Mouse (Mus musculus) ovary, postnatal 14 days (tissue): Measurements from ENCODE around the gene Prpf4.

Experiments used
- DNase-seq: peaks from one replicate; pipeline ENCODE4 v3.0.0; 2022; ENCODE audit warnings: low spot score

Gene Prpf4

DNA sequence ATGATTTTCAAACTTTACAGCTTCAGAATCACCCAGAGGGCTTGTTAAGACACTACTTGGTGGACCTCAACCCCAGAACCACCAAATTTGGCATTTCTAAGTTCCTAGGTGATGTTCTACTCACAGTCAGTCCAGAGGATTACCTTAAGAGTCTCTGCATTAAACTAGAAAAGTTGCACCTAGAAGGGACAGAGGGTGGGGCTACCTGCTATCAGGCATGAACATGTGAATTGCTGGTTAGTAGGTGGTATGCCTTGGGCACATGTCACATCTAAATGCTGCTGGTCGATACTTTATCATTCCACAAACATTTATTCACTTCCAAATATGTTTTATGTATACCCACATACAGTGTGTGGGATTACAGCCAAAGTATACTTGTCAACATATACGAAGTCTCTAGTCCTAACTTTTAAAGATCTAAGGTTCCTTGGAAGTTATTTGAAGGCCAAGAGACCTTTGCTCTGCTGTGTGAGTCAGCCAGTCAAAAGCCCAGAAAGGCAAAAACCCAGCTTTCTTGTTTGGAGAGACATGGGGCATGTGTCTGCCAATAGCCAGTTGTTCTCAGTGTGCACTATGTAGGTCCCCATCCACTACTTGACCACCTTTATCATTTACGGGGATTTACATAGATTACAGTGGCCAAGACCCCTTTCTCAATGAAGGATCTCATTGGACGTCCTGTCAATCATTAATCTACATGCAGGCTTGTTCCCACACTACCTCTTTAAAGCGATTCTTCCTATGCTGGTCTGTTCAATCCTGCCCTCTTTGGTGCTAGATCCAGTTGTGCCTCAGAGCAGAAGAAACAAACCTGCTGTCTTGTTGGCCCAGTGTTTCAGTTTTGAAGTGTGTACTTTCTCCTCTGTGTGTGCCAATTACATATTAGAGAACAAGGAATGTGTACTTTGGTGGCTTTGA, 18.7 kb upstream of the Prpf4 start:
- DNase-seq, result no peak

GRCm38 (mm10) chr4:62391892-62392291, 16.7 kb upstream of the Prpf4 start:
- DNase-seq, result no peak

DNA sequence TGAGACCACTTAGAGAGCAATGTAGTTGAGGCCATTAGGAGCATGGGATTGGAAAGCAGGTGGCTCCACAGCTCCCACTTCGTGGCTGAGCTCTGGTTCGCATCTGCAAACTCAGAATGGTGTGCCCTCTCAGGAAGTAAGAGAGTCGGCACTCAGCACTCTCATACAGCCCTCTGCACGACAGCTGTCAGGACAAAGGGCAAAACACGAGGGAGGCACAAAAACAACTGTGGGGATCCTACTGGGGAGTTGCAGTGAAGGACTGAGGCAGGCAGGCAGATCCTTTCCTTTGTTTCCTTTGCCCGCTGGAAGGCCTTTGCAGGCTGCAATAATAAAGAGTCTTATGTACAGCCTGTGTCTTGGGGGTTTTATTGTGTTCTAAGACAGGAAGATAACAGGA, 15.1 kb upstream of the Prpf4 start:
- no peak for DNase-seq

- no peak for DNase-seq
Observed at GRCm38 (mm10) chr4:62395806-62396205, 12.8 kb upstream of the Prpf4 start.

- no peak for DNase-seq
Observed at GRCm38 (mm10) chr4:62397616-62398365, 10.8 kb upstream of the Prpf4 start.

DNA sequence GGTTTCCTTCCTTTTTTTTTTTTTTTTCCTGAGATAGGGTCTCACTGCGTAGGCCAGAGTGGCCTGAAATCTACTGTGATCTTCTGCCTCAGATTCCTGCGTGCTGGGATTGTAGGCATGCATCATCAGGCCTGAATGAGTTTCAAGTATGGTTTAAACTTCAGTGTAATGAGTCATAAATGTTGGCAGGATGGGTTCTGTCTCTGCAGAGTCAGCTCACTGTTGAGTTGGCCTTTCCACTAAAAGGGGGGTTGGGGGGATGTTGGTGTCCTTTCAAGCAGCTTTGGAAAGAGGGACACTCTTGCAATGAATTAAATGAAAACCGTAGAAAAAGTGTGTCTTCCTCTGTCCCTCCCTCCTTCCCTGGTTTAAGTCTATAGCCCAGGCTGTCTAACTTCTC, 9.6 kb upstream of the Prpf4 start:
- DNase-seq, result no peak

GRCm38 (mm10) chr4:62406133-62406532, 2.5 kb upstream of the Prpf4 start:
- no peak for DNase-seq

DNA sequence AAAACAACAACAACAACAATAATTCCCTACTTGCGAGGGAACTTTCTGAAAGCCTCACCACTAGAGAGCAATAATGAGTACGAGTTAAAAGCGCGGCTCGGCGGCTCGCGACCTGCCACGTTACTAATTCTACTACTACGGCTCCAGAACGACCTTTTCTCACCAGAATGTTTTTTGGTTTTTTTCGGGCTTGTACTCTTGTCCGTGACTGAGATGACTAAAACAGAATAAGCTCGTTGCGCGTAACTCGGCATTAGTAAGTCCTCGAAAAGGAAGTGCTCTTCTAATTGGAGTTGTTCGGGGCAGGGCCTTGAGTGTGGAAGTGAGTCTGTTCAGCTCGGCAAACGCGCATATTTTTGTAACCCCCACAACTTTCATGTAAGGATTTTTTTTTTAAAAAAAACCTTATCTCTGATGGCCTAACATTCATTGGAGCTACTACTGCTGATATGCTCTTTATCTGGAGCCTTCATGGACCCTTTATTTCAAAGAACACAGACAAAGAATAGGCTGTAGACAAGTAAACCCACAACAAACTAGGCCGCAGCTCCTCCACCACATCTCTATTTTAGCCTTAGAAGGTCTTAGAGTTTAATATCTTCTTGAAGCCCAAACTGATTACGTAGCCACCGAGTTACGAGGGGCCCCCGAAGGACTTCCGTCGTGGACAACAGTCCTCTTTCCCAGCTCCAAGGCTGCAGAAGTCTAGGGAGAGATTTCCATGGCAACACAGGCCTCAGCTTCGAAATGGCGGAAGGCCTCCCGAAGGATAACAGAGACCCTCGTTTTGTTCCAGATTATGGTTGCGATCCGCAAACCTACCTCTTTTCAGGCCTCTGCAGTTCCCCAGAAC, 641 bp upstream of the Prpf4 start:
- DNase-seq, result peak; percentile 33

DNA sequence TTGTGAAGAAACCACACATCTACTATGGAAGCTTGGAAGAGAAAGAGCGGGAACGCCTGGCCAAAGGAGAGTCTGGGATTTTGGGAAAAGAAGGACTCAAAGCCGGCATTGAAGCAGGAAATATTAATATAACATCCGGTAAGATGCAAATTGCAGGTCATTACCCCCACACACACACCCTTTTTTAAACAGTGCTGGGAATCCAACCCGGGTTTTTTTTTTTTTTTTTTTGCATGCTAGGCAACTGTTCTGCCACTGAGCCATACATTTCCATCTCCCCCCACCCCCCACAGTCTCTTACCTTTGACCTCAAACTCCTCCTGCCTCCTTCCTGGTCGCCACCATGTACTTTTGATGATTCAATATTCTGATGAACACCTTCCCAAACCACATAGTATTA, 1.0 kb downstream of the Prpf4 start:
- DNase-seq, result no peak

DNA sequence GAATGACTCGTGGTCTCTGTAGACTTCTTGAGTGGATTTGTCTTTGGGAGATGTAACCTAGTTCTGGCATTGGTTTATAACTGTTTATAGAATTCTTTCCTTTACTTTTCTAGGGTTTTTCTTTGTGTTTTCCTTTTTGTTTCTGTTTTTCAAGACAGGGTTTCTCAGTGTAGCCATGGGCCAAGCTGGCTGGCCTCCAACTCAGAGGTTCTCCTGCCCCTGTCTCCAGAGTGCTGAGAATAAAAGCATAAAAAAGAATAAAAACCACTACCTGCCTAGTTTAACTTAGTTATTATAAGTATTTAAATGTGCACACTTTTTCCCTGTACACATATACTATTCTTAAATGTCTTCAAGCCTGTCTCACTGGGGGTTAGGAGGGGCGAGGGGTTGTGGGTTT, 1.7 kb downstream of the Prpf4 start:
- DNase-seq, result no peak

- no peak for DNase-seq
Observed at GRCm38 (mm10) chr4:62411606-62412005, 3.0 kb downstream of the Prpf4 start.

- DNase-seq, result no peak
Observed at GRCm38 (mm10) chr4:62418448-62418847, 9.9 kb downstream of the Prpf4 start.

- no peak for DNase-seq
Observed at GRCm38 (mm10) chr4:62419091-62419490, 10.5 kb downstream of the Prpf4 start.

DNA sequence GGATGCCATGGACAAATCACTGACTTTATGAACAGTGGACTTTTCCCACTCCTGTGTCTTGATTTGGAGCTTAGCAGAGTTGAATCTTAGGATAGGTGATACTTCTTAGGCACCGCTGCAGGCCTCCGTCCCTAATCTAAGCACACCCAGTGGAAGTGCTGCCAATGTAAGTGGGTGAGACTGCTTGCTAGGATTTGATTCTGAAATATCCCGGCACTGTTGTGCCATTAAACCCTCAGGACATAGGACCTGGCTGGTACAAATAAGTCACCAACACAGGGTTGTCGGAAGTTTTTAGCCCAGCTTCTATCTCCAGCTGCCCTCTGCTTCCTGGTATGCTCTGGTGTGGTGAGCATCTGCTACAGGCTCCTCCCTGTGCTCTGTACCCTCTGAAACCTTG, 17.3 kb downstream of the Prpf4 start:
- no peak for DNase-seq

GRCm38 (mm10) chr4:62427978-62428758, 19.6 kb downstream of the Prpf4 start:
- DNase-seq, result no peak

- no peak for DNase-seq
Observed at GRCm38 (mm10) chr4:62429616-62430015, 21.0 kb downstream of the Prpf4 start.

DNA sequence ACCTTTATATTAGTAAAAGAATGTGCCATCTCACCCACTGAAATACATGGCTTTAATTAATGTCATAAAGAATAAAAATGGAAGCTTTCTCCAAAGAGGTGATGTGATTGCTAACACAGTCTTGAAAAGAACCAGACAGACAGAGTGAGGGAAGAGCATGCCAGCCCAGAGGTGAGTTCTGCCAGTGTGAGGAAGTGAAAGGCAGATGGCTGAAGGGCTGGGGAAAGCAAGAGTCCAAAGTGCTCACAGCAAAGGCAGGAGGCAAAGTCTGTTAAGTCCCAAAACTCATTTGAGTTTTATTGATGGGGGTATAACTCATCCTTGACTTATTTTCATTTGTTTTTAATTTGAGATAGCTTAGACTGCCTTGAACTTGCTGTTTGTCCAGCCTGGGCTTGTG, 22.1 kb downstream of the Prpf4 start:
- DNase-seq, result no peak

DNA sequence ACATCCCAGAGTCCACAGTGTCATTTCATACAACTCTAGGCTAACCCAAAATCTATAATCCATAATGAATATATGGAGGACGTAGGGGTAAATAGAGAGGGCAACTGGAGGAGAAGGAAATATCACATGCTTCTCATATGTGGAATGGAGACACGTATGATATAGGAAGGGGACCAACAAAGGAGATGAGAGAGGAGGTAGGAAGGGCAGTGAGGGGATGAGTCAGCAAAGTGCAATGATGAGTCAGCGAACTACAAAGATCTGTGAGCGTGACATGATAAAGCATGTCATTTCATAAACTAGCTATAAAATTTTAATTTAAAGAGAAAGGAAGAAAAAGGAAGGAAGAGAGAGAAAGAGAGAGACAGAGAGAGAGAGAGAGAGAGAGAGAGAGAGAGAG, 22.9 kb downstream of the Prpf4 start:
- no peak for DNase-seq

GRCm38 (mm10) chr4:62433939-62434870, 25.6 kb downstream of the Prpf4 start:
- DNase-seq, result no peak

GRCm38 (mm10) chr4:62435081-62435480, 26.5 kb downstream of the Prpf4 start, which contains the start of gene Rnf183:
Gene Rnf183, minus strand, starts transcription at chr4:62435252.
- DNase-seq, result no peak
